Mouse (Mus musculus) gastrocnemius, postnatal 10 days (tissue): ENCODE data around the gene Gm45021. TPM values are rescaled to one million over a fixed set of nuclear protein-coding genes. Genes with fewer than 3 reads are reported as not detected.

Experiments used
- DNase-seq: peaks from one replicate; pipeline ENCODE4 v3.0.0; 2021; ENCODE audit warnings: mixed read lengths
- total RNA-seq, 2 experiments: library from RNA; stranded (reverse); gene quantifications; 2 replicates each; pipeline ENCODE4 v1.2.3; 2021

Gm45021 gene
- total RNA-seq, 2 experiments from 2014 or later: not detected

- DNase-seq: peak; percentile 30
These were observed 16.8 kb upstream of the Gm45021 start, which contains the start of gene Rarres2 for GRCm38 (mm10) chr6:48572572-48573061. Gene Rarres2 (minus strand): TSS chr6:48572789.

- no peak for DNase-seq
These were observed 16.1 kb upstream of the Gm45021 start for GRCm38 (mm10) chr6:48573280-48573679.

- no peak for DNase-seq
These were observed 15.4 kb upstream of the Gm45021 start for GRCm38 (mm10) chr6:48573981-48574380.

- DNase-seq: no peak
These were observed 10.7 kb upstream of the Gm45021 start for GRCm38 (mm10) chr6:48578736-48579135.

- no peak for DNase-seq
These were observed 10.2 kb upstream of the Gm45021 start for GRCm38 (mm10) chr6:48579215-48579648.

GRCm38 (mm10) chr6:48581257-48581656, 8.2 kb upstream of the Gm45021 start:
- DNase-seq: no peak

GRCm38 (mm10) chr6:48582037-48582436, 7.4 kb upstream of the Gm45021 start:
- no peak for DNase-seq

GRCm38 (mm10) chr6:48591221-48591845, 1.9 kb downstream of the Gm45021 start:
- no peak for DNase-seq

GRCm38 (mm10) chr6:48591871-48592270, 2.5 kb downstream of the Gm45021 start:
- DNase-seq: no peak

- DNase-seq: peak; percentile 96
These were observed 4.0 kb downstream of the Gm45021 start, which contains the start of the genes Repin1 and Gm44965 for GRCm38 (mm10) chr6:48593158-48594042. Gene Repin1 (plus strand): TSS chr6:48593883. Gene Gm44965 (plus strand): TSS chr6:48593941.

GRCm38 (mm10) chr6:48594043-48594738, 4.8 kb downstream of the Gm45021 start:
- peak; percentile 46 for DNase-seq

- DNase-seq: no peak
These were observed 5.9 kb downstream of the Gm45021 start for GRCm38 (mm10) chr6:48595278-48595677.

- no peak for DNase-seq
These were observed 7.3 kb downstream of the Gm45021 start for GRCm38 (mm10) chr6:48596545-48597232.

- no peak for DNase-seq
These were observed 7.8 kb downstream of the Gm45021 start for GRCm38 (mm10) chr6:48597233-48597625.

- DNase-seq: no peak
These were observed 11.2 kb downstream of the Gm45021 start for GRCm38 (mm10) chr6:48600594-48600993.

GRCm38 (mm10) chr6:48601271-48602079, 12.1 kb downstream of the Gm45021 start, which contains the start of gene Zfp775:
Gene Zfp775 (plus strand): TSS chr6:48602063.
- DNase-seq: peak; percentile 97

GRCm38 (mm10) chr6:48602080-48602741, 12.8 kb downstream of the Gm45021 start:
- no peak for DNase-seq

GRCm38 (mm10) chr6:48608124-48608523, 18.7 kb downstream of the Gm45021 start:
- no peak for DNase-seq

- no peak for DNase-seq
These were observed 20.1 kb downstream of the Gm45021 start for GRCm38 (mm10) chr6:48609512-48609911.

GRCm38 (mm10) chr6:48610657-48611056, 21.2 kb downstream of the Gm45021 start:
- DNase-seq: no peak
